Mouse (Mus musculus) midbrain, embryonic 14.5 days (tissue): ENCODE measurements around the gene Prss35. TPM values are rescaled to one million over a fixed set of nuclear protein-coding genes. Genes with fewer than 3 reads are reported as not detected.

Experiments
- ATAC-seq: fragments of 200-750 bp; cut with Nextera tagmentation; 2 replicates; pipeline ENCODE4 v1.8.0; 2017; ENCODE audit warnings: moderate number of reproducible peaks, moderate library complexity; ENCODE audit not compliant: low FRiP score, low TSS enrichment
- DNase-seq: peaks from one replicate; pipeline ENCODE4 v3.0.0-alpha.2; 2015
- H3K27ac ChIP-seq: fragments of 300-500 bp; sonication (generic); replicated peaks from 2 replicates; pipeline ENCODE4 v1.5.1; 2014; ENCODE audit warnings: mild to moderate bottlenecking, low read depth, low read length, moderate library complexity
- H3K27me3 ChIP-seq: fragments of 300-500 bp; sonication (generic); 2 replicates; pipeline ENCODE4 v1.6.1; 2014; ENCODE audit warnings: low read length, control low read depth, mixed read lengths; ENCODE audit not compliant: control insufficient read depth, insufficient read depth
- H3K36me3 ChIP-seq: fragments of 300-500 bp; sonication (generic); 2 replicates; pipeline ENCODE4 v1.6.1; 2014; ENCODE audit warnings: low read length, control low read depth; ENCODE audit not compliant: control insufficient read depth, insufficient read depth
- H3K4me1 ChIP-seq: fragments of 300-500 bp; sonication (generic); 2 replicates; pipeline ENCODE4 v1.6.1; 2014; ENCODE audit warnings: mild to moderate bottlenecking, antibody characterized with exemption, low read length, control low read depth; ENCODE audit not compliant: control insufficient read depth, insufficient read depth
- H3K4me2 ChIP-seq: fragments of 300-500 bp; sonication (generic); 2 replicates; pipeline ENCODE4 v1.6.1; 2014; ENCODE audit warnings: mild to moderate bottlenecking, low read length, moderate library complexity
- H3K4me3 ChIP-seq: fragments of 300-500 bp; sonication (generic); replicated peaks from 2 replicates; pipeline ENCODE4 v1.5.1; 2014; ENCODE audit warnings: low read depth, low read length
- H3K9ac ChIP-seq: fragments of 300-500 bp; sonication (generic); replicated peaks from 2 replicates; pipeline ENCODE4 v1.6.1; 2014; ENCODE audit warnings: mild to moderate bottlenecking, low read length, moderate library complexity
- H3K9me3 ChIP-seq: fragments of 300-500 bp; sonication (generic); 2 replicates; pipeline ENCODE4 v1.6.1; 2016; ENCODE audit warnings: low read length, control low read depth, mixed read lengths; ENCODE audit not compliant: control insufficient read depth
- WGBS: fragments of 180-500 bp; shearing (Covaris S2); extraction: QIAGEN DNeasy Blood & Tissue Kit; methylation state at CpG from one replicate; pipeline ENCODE4 v1.1.7; 2014; 5-methylcytosine and 5-hydroxymethylcytosine counted together
- polyA plus RNA-seq: library from polyadenylated mRNA; unstranded; fragments of >200 nt; fragmentation: Nextera tagmentation; extraction: Ambion mirVana; gene quantifications from 2 replicates; pipeline ENCODE4 v1.2.1, GENCODE M21; 2014

Prss35 gene
- polyA plus RNA-seq, 1 experiment from 2014 or later: 3.3 TPM

DNA sequence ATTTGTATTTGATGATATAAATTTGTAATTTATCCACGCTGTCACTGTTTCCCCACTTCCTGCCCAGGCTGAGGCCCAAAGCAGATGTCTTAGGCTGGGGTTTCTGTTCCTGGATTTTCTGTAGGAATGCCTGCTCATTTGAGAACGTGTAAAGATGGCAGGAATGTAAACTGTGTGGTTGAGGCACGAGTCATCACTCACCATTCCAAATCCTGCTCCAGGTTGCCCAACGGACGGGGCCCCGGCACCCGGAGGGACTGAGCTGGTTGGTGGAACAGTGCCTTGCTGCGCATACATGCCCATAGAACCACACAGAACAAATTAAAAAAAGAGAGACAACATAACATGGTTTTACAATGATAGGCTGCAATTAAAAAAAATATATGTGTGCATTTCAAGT is 30.5 kb downstream of the Prss35 start:
- Histone ChIP-seq H3K4me2 (no peak overlapping the region), H3K27me3 (no peaks in the 10 kb centered on the region), H3K4me3 (no peak overlapping the region), H3K36me3 (peaks cover 74% of the 10 kb centered on the region), H3K9ac (no peak overlapping the region), H3K27ac (no peak overlapping the region), H3K9me3 (no peaks in the 10 kb centered on the region), H3K4me1 (no peaks in the 10 kb centered on the region)
- DNase-seq (no peak), ATAC-seq (no peak)
- WGBS: 86% methylated on average over 8 of the region's 8 CpGs

DNA sequence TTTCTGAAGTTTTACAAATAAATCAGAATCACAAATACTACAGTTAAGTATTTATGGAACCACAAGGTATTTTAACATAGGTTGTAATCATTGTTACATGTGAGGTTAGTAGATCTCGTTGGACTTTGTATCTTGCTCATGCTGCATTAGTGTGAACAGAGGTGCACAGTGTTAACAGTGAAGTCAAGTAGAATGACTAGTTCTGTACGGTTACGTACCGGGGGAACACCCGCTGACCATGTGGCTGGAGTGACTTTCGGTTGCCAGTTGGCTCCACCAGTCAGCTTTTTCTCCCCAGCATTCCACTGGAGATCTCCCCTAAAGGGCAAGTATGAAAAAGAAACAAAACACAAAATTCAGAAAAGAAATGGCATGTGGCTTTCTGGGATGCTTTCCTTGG is 31.9 kb downstream of the Prss35 start:
- Histone ChIP-seq H3K4me1 (no peaks in the 10 kb centered on the region), H3K27me3 (no peaks in the 10 kb centered on the region), H3K27ac (no peak overlapping the region), H3K4me3 (no peak overlapping the region), H3K9me3 (no peaks in the 10 kb centered on the region), H3K4me2 (no peak overlapping the region), H3K36me3 (peaks cover 74% of the 10 kb centered on the region), H3K9ac (no peak overlapping the region)
- WGBS: 97% methylated on average over 6 of the region's 6 CpGs
- DNase-seq (no peak), ATAC-seq (no peak)

DNA sequence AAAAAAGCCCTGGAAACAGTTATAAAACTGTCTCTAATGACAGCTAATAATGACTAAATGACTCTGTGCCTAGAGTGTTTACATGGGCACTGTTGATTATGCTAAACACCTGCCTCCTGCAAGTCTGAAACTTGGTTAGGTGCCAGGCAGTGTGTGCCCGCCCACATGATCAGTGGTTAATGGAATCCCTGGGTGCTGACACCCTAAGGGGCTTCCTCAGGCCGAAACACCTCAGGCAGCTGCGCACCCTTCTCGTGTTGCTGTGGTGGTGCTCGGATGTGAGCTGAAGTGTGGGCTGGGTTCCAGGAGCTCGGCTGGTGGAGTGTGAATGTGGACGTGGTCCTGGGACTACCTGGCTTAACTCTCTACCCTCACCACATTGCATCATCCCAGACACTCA is 33.9 kb downstream of the Prss35 start:
- H3K4me3 ChIP-seq: no peak overlapping the region
- no peak overlapping the region for H3K9ac ChIP-seq
- peaks cover 70% of the 10 kb centered on the region for H3K36me3 ChIP-seq
- no peak for ATAC-seq
- no peaks in the 10 kb centered on the region for H3K9me3 ChIP-seq
- no peak overlapping the region for H3K27ac ChIP-seq
- no peak for DNase-seq
- WGBS: 75% methylated on average over 7 of the region's 7 CpGs
- H3K4me1 ChIP-seq: no peaks in the 10 kb centered on the region
- H3K27me3 ChIP-seq: no peaks in the 10 kb centered on the region
- H3K4me2 ChIP-seq: no peak overlapping the region

DNA sequence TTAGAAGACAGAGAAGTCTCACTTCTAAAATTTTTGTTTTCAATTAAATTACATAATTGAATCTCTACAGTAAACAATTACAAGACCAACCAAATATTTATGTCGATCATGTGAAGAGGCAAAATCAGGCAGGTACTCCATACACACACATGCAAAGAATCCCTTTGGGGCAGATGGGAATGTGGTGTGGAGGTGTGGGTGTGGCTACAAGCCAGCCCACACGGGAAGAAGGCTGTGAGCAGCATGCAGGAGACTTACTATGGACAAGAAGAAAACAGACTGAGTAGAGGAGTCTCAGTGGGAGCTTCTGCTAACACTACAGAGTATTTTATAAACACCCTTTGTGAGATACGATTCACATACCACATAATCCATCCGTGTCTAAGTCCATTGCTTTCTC is 34.8 kb downstream of the Prss35 start:
- no peak for DNase-seq
- Histone ChIP-seq H3K4me3 (no peak overlapping the region), H3K9ac (no peak overlapping the region), H3K4me2 (no peak overlapping the region), H3K27me3 (no peaks in the 10 kb centered on the region), H3K4me1 (no peaks in the 10 kb centered on the region), H3K9me3 (no peaks in the 10 kb centered on the region), H3K27ac (no peak overlapping the region), H3K36me3 (peaks cover 72% of the 10 kb centered on the region)
- WGBS: 73% methylated on average over 4 of the region's 4 CpGs
- ATAC-seq: no peak

DNA sequence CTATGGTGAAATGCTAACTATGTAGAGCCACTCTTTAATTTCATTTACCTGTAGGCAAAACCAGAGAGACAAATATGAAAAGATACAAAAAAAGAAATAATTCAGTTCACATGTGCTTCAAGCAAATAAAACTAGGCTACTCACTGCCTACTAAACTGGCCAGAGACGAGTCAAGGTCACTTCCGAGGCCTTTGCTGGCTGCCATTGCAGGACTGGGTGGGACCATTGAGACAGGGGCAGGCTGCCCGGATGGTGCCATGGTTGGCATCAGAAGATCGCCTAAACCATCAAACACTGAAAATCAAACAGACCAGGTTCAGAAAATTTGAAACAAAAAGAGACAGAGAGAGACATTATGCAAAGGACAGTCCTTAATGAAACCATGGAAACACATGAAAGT is 38.0 kb downstream of the Prss35 start:
- Histone ChIP-seq H3K4me1 (no peaks in the 10 kb centered on the region), H3K9me3 (no peaks in the 10 kb centered on the region), H3K4me3 (no peak overlapping the region), H3K27me3 (no peaks in the 10 kb centered on the region), H3K4me2 (no peak overlapping the region), H3K9ac (no peak overlapping the region), H3K27ac (no peak overlapping the region), H3K36me3 (peaks cover 63% of the 10 kb centered on the region)
- DNase-seq: no peak
- ATAC-seq: no peak
- 92% methylated on average over 4 of the region's 4 CpGs for WGBS

DNA sequence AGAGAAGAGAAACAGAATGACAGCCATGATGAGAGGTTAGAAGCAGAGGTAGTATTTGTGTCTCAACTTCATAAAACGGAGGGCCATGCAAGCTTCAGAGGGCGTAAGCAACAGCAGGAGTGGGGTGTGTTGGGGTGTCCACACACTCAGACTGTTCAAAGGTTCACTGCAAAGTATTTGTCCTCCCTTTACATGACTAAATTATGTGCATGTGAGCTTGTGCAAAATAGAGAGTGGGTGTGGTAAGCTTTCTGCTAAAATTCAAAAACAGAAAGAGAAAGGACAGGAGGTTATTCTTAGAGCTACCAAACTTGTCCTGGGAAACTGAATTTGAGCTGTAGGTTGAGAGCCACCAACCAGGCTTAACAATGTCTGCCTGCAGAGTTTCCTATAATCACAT is 39.4 kb downstream of the Prss35 start:
- DNase-seq: no peak
- H3K27me3 ChIP-seq: no peaks in the 10 kb centered on the region
- ATAC-seq: no peak
- no peak overlapping the region for H3K4me3 ChIP-seq
- WGBS: 96% methylated on average over 2 of the region's 2 CpGs
- peaks cover 55% of the 10 kb centered on the region for H3K36me3 ChIP-seq
- no peak overlapping the region for H3K9ac ChIP-seq
- no peaks in the 10 kb centered on the region for H3K9me3 ChIP-seq
- no peaks in the 10 kb centered on the region for H3K4me1 ChIP-seq
- no peak overlapping the region for H3K4me2 ChIP-seq
- H3K27ac ChIP-seq: no peak overlapping the region

DNA sequence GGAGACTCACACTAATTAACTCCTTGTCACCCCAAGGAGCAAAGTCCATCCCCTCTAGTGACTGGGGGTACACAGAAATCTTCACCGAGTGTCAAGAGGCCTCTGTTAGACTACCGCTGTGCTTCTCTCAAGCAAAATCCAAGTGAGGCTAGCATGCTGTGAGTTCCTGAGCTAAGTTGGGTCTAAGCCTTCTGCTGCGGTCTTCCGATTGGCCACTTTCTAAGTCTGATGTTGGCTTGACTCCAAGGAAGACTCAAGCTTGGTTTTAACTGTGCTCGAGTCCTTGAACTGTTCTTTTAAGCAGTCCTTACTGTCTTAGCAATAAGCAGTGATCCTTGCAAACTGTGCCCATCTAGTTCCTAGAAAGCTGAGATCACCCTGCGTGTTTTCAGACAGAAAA is 45.7 kb downstream of the Prss35 start:
- WGBS: 78% methylated on average over 6 of the region's 6 CpGs
- H3K36me3 ChIP-seq: peaks cover 43% of the 10 kb centered on the region
- no peak overlapping the region for H3K27ac ChIP-seq
- H3K4me1 ChIP-seq: no peaks in the 10 kb centered on the region
- H3K27me3 ChIP-seq: no peaks in the 10 kb centered on the region
- ATAC-seq (no peak), DNase-seq (no peak)
- no peak overlapping the region for H3K4me3 ChIP-seq
- H3K9me3 ChIP-seq: no peaks in the 10 kb centered on the region
- no peak overlapping the region for H3K4me2 ChIP-seq
- no peak overlapping the region for H3K9ac ChIP-seq

DNA sequence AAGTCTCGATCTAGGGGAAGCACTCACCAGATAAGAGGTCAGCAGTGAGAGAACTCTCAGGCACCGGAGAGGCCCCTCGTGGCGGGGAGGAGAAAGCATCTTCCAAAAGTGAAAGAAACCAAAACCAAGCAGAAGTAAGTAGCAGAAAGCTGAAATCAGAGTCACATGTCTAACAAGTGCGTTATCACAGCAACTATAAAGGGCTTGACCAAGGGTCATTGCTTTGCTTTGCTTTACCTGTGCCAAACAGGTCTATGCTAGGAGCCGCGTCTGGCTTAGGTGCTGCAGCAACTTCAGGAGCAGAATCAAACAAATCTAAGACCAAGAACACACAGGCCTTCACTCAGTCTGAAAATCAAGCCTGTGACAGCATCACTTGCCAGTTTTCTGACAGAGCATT is 48.5 kb downstream of the Prss35 start:
- no peak overlapping the region for H3K4me3 ChIP-seq
- no peaks in the 10 kb centered on the region for H3K27me3 ChIP-seq
- H3K9ac ChIP-seq: no peak overlapping the region
- no peaks in the 10 kb centered on the region for H3K4me1 ChIP-seq
- ATAC-seq (no peak), DNase-seq (no peak)
- WGBS: 87% methylated on average over 7 of the region's 7 CpGs
- H3K36me3 ChIP-seq: peaks cover 40% of the 10 kb centered on the region
- no peaks in the 10 kb centered on the region for H3K9me3 ChIP-seq
- H3K27ac ChIP-seq: no peak overlapping the region
- no peak overlapping the region for H3K4me2 ChIP-seq

DNA sequence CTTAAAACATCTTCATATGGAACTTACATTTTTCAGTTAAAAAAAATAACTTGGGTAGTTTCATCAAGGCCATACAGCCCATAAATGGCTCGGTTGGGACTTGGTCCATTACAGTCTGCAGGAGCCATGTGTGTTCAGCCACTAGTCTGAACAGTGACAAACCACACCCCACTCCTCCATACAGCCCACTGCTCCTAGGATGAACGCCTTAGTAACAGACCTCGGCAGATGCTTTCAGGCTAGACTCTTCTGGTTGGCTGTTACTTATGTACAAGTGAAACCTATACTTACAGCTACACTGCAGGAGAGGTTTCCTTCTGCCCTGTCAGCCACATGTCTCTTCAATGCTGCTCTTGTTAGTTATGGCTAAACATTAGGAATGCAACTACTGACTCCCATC is 51.8 kb downstream of the Prss35 start:
- H3K4me2 ChIP-seq: no peak overlapping the region
- H3K27ac ChIP-seq: no peak overlapping the region
- peaks cover 36% of the 10 kb centered on the region for H3K36me3 ChIP-seq
- DNase-seq (no peak), ATAC-seq (no peak)
- H3K27me3 ChIP-seq: no peaks in the 10 kb centered on the region
- no peak overlapping the region for H3K4me3 ChIP-seq
- H3K9ac ChIP-seq: no peak overlapping the region
- WGBS: 72% methylated on average over 3 of the region's 3 CpGs
- H3K4me1 ChIP-seq: no peaks in the 10 kb centered on the region
- no peaks in the 10 kb centered on the region for H3K9me3 ChIP-seq
